Mouse (Mus musculus) ovary, adult 10 weeks (tissue): Measurements from ENCODE around the gene Snrnp200. TPM values are rescaled to one million over a fixed set of nuclear protein-coding genes. Genes with fewer than 3 reads are reported as not detected.

Experiments
- polyA plus RNA-seq: library from polyadenylated mRNA; stranded (reverse); fragments of 350-450 nt; fragmentation: Illumina TruSeq; extraction: RNeasy Lipid Tissue Mini Kit (QIAGEN cat#74804); gene quantifications from one replicate; pipeline ENCODE4 v1.2.3, GENCODE M21; 2014

The Snrnp200 gene
- polyA plus RNA-seq: 36.3 TPM

DNA sequence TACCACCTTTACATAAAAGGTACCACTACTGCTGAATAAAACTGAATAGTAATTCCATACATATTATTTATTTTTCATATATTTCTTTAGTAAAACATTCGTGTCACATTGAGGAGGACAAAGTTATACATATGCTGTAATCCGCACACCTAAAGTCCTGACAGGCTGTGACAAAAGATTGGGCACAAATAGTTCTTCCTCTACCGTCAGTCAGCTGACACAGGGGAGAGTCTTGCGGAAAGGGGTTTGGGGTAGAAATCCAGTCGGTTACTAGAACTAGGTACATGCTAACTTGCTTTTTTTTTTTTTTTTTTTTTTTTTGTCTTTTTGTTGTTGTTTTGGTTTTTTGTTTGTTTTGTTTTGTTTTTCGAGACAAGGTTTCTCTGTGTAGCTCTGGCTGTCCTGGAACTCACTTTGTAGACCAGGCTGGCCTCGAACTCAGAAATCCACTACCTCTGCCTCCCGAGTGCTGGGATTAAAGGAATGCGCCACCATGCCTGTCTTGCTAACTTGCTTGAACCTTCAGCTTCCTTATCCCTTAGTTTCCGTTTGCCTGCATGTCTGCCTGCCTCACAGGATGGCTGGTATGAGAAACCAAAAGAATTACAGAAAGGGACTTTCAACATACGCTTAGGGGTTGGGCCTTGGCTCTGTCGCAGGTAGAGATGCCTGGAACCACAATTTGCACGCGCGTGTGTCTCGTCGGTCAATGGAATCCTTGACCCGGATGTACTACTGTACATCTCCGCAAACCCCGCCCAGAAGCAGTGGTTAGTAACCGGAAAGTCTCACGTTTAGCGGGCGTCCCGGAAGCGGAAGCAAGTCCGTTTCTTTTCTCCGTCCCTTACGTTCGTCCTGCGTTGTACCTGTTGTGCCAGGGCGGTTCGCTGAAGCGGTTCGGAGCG lies at the start of gene Snrnp200, which contains the start of gene 1810024B03Rik:
Snrnp200 (plus strand) TSS at position 840 of the 905 bp plus-strand sequence.
1810024B03Rik (minus strand) TSS at position 734 of the 905 bp plus-strand sequence.

DNA sequence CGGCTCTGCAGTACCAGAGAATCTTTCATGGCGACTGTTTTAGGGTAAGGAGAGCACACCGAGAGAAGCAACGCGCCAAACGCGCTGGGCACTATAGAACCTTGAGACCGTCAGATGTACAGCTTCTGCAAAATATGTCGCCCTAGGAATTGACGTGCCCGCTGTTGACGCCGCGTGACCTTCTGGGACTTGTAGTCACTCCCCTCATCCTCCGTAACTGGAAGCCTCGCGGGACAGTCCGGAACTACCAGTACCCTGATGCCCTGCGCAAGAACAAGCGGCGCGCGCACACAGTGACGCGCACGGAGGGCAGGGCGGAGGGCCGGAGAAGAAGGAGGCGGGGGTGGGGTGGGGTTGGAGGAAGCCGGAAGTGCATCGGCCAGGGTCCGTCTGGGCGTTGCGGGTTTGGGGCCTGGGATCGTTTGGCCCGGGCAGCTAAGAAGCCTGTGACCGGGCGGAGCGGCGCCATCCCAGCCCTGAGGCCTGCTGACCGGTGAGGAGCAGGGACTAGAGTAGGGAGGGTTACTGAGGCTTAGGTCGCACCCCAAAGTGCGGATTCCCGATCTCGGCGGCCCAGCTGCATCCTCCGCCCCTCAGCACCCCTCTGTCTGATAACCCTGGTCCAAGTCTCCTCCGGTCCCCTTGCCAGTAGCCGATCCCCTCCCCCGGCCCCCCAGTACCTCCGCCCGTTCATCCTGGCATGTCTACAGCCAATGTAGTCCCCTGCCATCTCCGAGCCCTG lies 39.6 kb downstream of the Snrnp200 start, which contains the start of the genes Ciao1 and Tmem127:
Ciao1 (minus strand) TSS at position 225 of the 742 bp plus-strand sequence.
Tmem127 (plus strand) TSS at position 317 of the 742 bp plus-strand sequence.

DNA sequence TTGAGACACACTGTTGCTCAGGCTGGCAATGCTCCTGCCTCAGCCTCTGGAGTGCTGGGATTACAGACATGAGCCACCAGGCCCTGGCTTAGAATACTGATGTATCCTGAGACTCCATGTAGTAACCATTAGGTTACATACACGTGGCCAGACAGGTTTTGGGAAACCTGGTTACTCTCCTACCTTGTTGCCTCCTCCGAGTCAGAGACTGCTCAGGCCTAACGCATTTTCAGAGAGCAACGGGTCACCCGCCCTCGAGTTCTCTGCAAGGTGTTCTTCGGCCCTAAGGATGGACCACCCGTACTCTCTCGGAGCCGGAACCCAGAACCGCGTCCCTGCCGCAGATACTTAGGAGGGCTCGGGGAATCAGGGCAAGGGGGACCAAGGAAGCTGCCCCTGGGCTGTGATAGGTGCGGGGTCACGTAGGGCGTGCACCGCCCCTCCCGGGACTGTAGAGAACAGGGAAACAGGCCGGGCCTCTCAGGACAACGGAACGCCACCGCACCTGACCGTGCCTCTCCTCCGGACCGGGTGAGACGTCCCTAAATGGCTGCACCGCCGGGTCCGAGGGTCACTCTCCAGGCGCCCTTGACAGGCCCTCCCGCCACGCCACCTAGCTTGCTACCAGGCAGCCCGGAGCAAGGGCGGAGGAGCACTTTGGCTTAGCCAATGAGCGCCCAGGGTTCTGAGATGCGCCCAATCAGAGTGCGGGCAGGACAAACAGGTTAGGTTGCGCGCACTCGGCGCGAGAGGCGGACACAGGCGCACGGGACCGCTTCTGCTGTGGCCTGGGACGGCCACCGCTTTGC lies 61.5 kb downstream of the Snrnp200 start, which contains the start of gene Stard7:
Stard7 (plus strand) TSS at position 728 of the 809 bp plus-strand sequence.

Other genes starting within 250 kb of the Snrnp200 start
- 31.5 TPM for gene Ap4e1, start 199.7 kb upstream of the Snrnp200 start, polyA plus RNA-seq
- gene Blvra, start 137.7 kb upstream of the Snrnp200 start, polyA plus RNA-seq: 19.2 TPM
- 32.9 TPM for gene Ncaph, start 74.4 kb upstream of the Snrnp200 start, polyA plus RNA-seq
- 2.9 TPM for gene Itpripl1, start 64.9 kb upstream of the Snrnp200 start, polyA plus RNA-seq
- 1.1 TPM for gene 1810024B03Rik, start 106 bp upstream of the Snrnp200 start, polyA plus RNA-seq
- gene Ciao1, start 39.4 kb downstream of the Snrnp200 start, polyA plus RNA-seq: 33.0 TPM
- gene Tmem127, start 39.5 kb downstream of the Snrnp200 start, polyA plus RNA-seq: 58.5 TPM
- gene Stard7, start 61.8 kb downstream of the Snrnp200 start, polyA plus RNA-seq: 138 TPM
- gene Dusp2, start 127.8 kb downstream of the Snrnp200 start, polyA plus RNA-seq: not detected
- gene Astl, start 130.3 kb downstream of the Snrnp200 start, polyA plus RNA-seq: 0.88 TPM
- gene Adra2b, start 154.8 kb downstream of the Snrnp200 start, polyA plus RNA-seq: not detected
- gene Gpat2, start 216.8 kb downstream of the Snrnp200 start, polyA plus RNA-seq: not detected
- 5.8 TPM for gene Fahd2a, start 236.2 kb downstream of the Snrnp200 start, polyA plus RNA-seq